Mouse (Mus musculus) forebrain, embryonic 16.5 days (tissue): ENCODE measurements around the gene Atf7ip. TPM values are rescaled to one million over a fixed set of nuclear protein-coding genes. Genes with fewer than 3 reads are reported as not detected.

ENCODE experiments used
- ATAC-seq: fragments of 200-750 bp; cut with Nextera tagmentation; 2 replicates; pipeline ENCODE4 v1.8.0; 2017; ENCODE audit warnings: mild to moderate bottlenecking, moderate library complexity
- H3K27ac ChIP-seq: fragments of 300-500 bp; sonication (generic); 2 replicates; pipeline ENCODE4 v1.5.1; 2014; ENCODE audit warnings: low read length, control low read depth
- H3K27me3 ChIP-seq: fragments of 300-500 bp; sonication (generic); replicated peaks from 2 replicates; pipeline ENCODE4 v1.6.1; 2014; ENCODE audit warnings: low read length; ENCODE audit not compliant: control insufficient read depth, insufficient read depth
- H3K36me3 ChIP-seq: fragments of 300-500 bp; sonication (generic); 2 replicates; pipeline ENCODE4 v1.6.1; 2014; ENCODE audit not compliant: control insufficient read depth, insufficient read depth
- H3K4me1 ChIP-seq: fragments of 300-500 bp; sonication (generic); replicated peaks from 2 replicates; pipeline ENCODE4 v1.6.1; 2014; ENCODE audit warnings: low read length; ENCODE audit not compliant: control insufficient read depth, insufficient read depth
- H3K4me2 ChIP-seq: fragments of 300-500 bp; sonication (generic); 2 replicates; pipeline ENCODE4 v1.6.1; 2014; ENCODE audit warnings: mild to moderate bottlenecking, low read length, control low read depth
- H3K4me3 ChIP-seq: fragments of 300-500 bp; sonication (generic); replicated peaks from 2 replicates; pipeline ENCODE4 v1.5.1; 2014; ENCODE audit warnings: mild to moderate bottlenecking, low read length, control low read depth
- H3K9ac ChIP-seq: fragments of 300-500 bp; sonication (generic); replicated peaks from 2 replicates; pipeline ENCODE4 v1.6.1; 2014; ENCODE audit warnings: low read depth, low read length, control low read depth
- H3K9me3 ChIP-seq: fragments of 300-500 bp; sonication (generic); 2 replicates; pipeline ENCODE4 v1.6.1; 2016; ENCODE audit warnings: low read length; ENCODE audit not compliant: control insufficient read depth
- WGBS: fragments of 180-500 bp; shearing (Covaris S2); extraction: QIAGEN DNeasy Blood & Tissue Kit; methylation state at CpG from one replicate; pipeline ENCODE4 v1.1.7; 2014; 5-methylcytosine and 5-hydroxymethylcytosine counted together
- polyA plus RNA-seq: library from polyadenylated mRNA; unstranded; fragments of >200 nt; fragmentation: Nextera tagmentation; extraction: Ambion mirVana; gene quantifications from 2 replicates; pipeline ENCODE4 v1.2.1, GENCODE M21; 2015

The Atf7ip gene
- polyA plus RNA-seq, 1 experiment from 2014 or later, result 49.2 TPM

DNA sequence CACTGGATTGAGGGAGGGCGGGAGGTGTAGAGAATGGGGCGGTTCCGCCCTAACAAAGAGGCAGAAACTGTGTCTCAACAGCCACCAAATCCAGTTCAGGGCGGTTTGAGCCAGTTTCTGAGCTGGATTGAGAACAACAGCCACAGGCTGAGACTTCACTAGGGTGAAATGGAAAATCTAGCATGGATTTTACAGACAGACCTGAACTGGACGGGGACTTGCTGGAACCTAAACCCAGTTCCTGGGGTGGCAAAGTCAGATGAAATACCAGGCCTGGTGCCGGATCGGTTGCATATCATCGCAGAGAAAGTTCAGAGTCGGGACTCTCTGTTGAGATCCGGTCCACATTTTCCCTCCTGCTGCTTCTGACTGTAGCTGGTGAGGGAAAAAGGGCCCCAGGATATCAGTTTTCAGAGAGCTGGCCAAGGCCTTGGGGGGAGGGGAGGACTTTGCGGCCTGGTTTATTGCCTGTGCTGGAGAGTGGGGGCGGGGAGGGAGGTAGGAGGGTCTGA lies 37.5 kb upstream of the Atf7ip start:
- ATAC-seq, result peak; percentile 85
- Histone ChIP-seq H3K27me3 (no peaks in the 10 kb centered on the region), H3K4me1 (peaks cover 27% of the 10 kb centered on the region), H3K4me3 (no peak overlapping the region), H3K9me3 (no peaks in the 10 kb centered on the region), H3K36me3 (no peaks in the 10 kb centered on the region), H3K9ac (no peak overlapping the region), H3K27ac (peak overlapping the region; percentile 97), H3K4me2 (no peak overlapping the region)
- WGBS, result 4% methylated on average over 12 of the region's 12 CpGs

DNA sequence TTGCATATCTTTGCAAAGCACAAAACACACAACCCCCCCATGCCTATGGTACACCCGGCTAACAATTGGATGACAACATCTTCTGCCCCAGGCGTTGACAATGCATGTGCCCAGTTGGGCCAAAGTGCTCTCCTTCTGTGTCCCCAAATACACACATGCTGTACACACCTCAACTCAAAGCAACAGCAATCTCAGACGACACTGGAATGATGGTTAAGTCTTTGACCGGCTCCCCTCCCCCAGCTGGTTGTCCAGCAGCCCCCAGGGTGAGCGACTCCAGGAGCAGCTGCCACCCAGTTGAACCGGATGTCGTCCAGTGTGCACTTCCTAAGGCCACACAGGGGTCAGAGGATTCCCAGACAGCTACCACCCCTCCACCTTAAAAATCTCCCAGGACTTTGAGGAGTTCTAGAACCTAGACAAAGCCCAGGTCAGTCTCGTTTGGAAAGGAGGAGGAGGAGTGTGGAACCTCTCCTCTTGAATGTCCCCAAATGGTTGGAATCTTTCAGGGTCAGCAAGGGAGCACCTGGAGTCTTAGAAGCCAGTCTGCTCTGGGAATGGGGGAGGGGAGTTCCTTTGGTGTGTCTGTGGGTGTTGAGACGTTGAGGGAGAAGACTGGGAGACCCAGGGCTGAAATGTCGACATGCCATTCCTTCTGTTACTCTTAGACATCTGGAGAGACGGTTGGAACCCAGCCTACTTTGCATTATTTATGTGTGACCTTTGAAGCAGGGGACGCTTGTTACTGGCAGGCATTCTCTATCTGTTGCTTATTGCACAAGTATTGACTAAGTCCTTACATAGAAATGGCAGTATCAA lies 36.8 kb upstream of the Atf7ip start:
- no peak overlapping the region for H3K9ac ChIP-seq
- WGBS, result 25% methylated on average over 12 of the region's 12 CpGs
- H3K4me3 ChIP-seq, result no peak overlapping the region
- peaks cover 27% of the 10 kb centered on the region for H3K4me1 ChIP-seq
- H3K27me3 ChIP-seq, result no peaks in the 10 kb centered on the region
- H3K4me2 ChIP-seq, result no peak overlapping the region
- no peaks in the 10 kb centered on the region for H3K9me3 ChIP-seq
- H3K27ac ChIP-seq, result peak overlapping the region; percentile 97
- H3K36me3 ChIP-seq, result no peaks in the 10 kb centered on the region
- no peak for ATAC-seq

DNA sequence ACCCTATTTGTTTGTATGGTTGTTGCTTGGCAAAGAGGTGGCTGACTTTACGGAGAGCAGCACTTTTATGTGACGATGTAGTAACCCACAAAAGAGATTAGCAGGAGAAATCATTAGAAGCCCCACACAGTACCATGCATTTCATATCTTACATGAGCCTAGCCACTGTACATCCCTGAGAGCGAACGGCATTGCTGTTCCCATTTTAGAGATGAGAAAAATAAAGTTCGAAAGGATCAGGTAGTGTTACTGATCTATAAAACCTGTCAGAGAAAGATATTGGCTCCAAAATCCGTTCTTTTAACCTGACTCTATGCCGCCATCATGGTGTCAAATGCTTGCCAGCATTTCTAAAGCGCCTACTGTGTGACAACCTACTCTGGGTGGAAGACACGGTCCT lies 36.2 kb upstream of the Atf7ip start:
- H3K36me3 ChIP-seq, result no peaks in the 10 kb centered on the region
- H3K9ac ChIP-seq, result no peak overlapping the region
- no peaks in the 10 kb centered on the region for H3K27me3 ChIP-seq
- H3K4me2 ChIP-seq, result no peak overlapping the region
- ATAC-seq, result no peak
- 66% methylated on average over 9 of the region's 9 CpGs for WGBS
- H3K4me1 ChIP-seq, result peaks cover 27% of the 10 kb centered on the region
- peak overlapping the region; percentile 97 for H3K27ac ChIP-seq
- H3K9me3 ChIP-seq, result no peaks in the 10 kb centered on the region
- H3K4me3 ChIP-seq, result no peak overlapping the region

DNA sequence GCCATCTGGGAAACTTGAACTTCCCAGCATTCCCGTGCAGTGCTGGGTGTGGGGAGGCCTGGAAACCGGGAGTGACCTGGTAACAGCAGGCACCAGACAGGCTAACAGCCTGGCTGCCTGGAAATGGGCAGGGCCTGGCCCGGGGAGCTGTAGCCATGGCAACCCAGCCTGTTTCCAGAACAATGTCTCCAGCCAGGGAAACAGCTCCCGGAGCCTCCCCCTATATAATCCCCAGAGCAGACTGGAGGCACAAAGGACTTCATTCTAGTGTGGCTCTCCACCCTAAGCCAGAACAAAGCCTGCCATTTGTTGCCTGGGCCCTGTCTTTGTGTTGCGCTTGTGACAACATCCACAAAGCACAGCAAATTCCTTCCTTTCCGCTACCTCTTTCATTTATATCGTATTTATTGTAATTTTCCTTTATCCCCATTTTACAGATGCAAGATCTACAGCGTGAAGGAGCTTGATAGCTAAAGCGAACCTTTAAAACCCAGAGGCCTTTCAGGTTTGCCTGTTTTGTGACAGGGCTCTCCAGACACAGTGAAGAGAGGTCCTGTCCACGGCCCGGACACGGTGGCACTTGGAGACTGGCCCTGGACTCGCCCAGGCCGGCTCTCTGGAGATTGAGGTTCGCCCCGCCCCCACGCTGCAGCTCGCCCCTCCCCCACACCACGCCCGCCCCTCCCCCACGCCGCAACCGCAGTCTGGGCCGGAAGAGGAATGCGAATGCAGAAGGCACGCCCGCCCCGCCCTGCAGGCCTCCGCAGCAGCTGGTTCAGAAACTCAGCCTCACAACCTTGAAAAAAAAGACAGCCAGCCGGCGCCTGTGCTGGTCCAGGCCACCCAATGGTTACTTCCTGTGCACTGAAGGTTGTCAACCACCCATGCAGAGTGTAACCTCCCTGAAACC lies 35.4 kb upstream of the Atf7ip start:
- Histone ChIP-seq H3K27me3 (no peaks in the 10 kb centered on the region), H3K4me1 (peaks cover 33% of the 10 kb centered on the region), H3K4me2 (peak overlapping the region; percentile 21; the same call in 1 of the 2 replicates), H3K9ac (peak overlapping the region; percentile 33; the same call in 1 of the 2 replicates), H3K36me3 (no peaks in the 10 kb centered on the region), H3K27ac (peak overlapping the region; percentile 97), H3K4me3 (no peak overlapping the region), H3K9me3 (no peaks in the 10 kb centered on the region)
- peak; percentile 78 for ATAC-seq
- WGBS, result 2% methylated on average over 30 of the region's 31 CpGs

DNA sequence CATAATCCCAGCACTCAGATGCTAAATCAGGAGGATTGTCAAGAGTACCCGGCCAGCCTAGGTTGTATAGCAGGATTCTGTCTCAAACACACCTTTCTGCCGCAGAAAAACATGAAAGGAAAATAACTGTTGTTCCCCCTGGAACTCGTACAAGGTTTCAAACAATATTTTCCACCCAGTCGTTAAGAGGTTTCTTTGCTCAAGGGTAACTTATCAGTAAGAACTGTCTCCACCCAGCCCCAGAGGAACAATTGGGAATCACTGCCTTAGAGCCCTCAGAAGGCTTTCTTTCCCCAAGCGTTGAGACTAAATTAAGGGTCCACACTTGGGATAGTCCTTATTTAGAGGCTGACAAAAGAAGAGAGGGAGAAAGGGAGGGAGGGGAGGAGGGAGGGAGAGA lies 34.4 kb upstream of the Atf7ip start:
- peaks cover 33% of the 10 kb centered on the region for H3K4me1 ChIP-seq
- no peaks in the 10 kb centered on the region for H3K27me3 ChIP-seq
- H3K4me2 ChIP-seq, result no peak overlapping the region
- H3K9me3 ChIP-seq, result no peaks in the 10 kb centered on the region
- peak overlapping the region; percentile 97 for H3K27ac ChIP-seq
- 20% methylated on average over 5 of the region's 5 CpGs for WGBS
- no peak overlapping the region for H3K9ac ChIP-seq
- no peaks in the 10 kb centered on the region for H3K36me3 ChIP-seq
- ATAC-seq, result no peak
- no peak overlapping the region for H3K4me3 ChIP-seq

DNA sequence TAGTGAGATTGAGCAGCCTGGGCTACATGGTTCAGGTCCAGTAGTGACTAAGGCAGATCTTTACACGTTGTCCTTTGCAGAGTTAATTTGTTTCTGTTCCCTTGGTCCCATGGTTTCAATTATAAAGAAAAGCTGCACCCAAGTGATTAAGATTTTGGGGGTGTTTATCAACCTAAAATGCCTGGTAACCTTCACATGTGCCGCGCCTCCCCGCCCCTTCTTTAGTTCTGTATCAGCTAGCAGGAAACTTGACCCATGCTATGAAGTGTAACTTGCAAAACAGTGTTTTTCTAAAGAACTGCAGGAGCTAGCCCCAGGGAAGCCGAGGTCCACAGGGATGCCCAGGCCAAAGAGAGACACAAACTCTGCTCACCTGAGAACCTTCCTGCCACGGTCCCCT lies 33.2 kb upstream of the Atf7ip start:
- Histone ChIP-seq H3K27me3 (no peaks in the 10 kb centered on the region), H3K36me3 (no peaks in the 10 kb centered on the region), H3K4me2 (no peak overlapping the region), H3K4me3 (no peak overlapping the region), H3K4me1 (peaks cover 27% of the 10 kb centered on the region), H3K9me3 (no peaks in the 10 kb centered on the region), H3K27ac (no peak overlapping the region), H3K9ac (no peak overlapping the region)
- 79% methylated on average over 6 of the region's 6 CpGs for WGBS
- no peak for ATAC-seq

DNA sequence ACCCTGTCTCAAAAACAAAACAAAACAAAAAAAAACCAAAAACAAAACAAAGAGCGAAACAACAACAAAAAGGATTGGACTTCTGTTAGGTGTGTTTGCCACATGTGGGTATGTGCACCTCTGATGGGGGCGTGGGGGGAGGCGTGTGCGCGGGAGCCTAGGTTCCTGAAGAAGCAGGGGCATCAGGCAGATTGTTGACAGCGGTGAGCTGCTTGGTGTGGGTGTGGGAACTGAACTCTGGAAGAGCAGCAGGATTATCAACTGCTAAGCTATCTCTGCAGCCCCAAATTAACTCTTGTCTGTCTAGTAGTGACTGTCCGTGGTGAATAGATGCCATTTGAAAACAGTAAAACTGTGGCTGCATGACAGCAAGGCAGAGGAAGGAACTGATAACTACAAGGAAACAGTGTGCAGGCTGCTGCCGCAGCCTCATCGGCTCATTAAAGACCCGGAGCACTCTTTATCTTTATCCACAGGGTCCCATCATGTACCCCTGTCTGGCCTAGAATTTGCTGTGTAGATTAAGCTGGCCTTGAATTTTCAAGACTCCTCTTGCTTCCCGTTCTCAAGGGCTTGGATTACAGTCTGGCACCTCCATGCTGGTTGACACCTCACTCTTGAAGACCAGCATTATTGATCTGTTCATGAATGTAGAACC lies 32.4 kb upstream of the Atf7ip start:
- H3K4me1 ChIP-seq, result peaks cover 25% of the 10 kb centered on the region
- H3K9ac ChIP-seq, result no peak overlapping the region
- H3K36me3 ChIP-seq, result no peaks in the 10 kb centered on the region
- H3K4me2 ChIP-seq, result no peak overlapping the region
- no peak overlapping the region for H3K27ac ChIP-seq
- H3K27me3 ChIP-seq, result no peaks in the 10 kb centered on the region
- ATAC-seq, result no peak
- H3K9me3 ChIP-seq, result no peaks in the 10 kb centered on the region
- 81% methylated on average over 11 of the region's 11 CpGs for WGBS
- no peak overlapping the region for H3K4me3 ChIP-seq

DNA sequence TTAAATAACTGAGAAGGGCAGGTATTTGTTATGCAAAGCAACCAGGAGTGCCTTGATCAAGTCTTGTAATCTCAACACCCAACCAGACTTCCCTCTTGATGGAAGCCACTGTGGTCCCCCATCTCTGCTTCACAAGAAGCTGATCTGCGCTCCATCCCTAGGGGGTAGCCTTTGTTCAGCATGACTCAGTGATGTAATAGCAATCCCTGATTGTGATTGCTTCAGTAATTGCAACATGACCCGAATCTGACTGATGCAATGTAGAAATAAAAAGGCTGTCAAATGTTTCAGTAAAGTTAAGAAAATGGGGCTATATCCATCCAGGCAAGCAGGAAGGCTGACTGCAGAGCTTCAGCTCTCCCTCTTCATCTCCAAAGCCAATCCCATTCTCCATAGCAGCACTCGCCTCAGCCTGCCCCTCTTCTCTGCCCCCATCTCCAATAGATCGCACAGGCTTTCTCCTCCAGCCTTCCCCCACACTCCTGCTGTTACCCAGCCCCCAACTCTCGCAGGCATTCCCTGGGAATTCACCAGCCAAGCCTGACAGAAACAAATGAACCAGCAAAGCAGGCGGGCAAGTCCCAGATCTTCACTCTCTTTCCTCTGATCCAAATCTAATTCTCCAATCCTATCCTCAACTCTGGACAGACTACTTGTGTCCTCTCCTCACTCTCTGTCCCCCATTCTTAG lies 30.7 kb upstream of the Atf7ip start:
- 18% methylated on average over 6 of the region's 6 CpGs for WGBS

More for the DNA sequence above, 30.7 kb upstream of the Atf7ip start:
- Histone ChIP-seq H3K4me3 (no peak overlapping the region), H3K4me1 (peaks cover 14% of the 10 kb centered on the region), H3K9ac (no peak overlapping the region), H3K9me3 (no peaks in the 10 kb centered on the region), H3K27me3 (no peaks in the 10 kb centered on the region), H3K4me2 (no peak overlapping the region), H3K36me3 (no peaks in the 10 kb centered on the region), H3K27ac (no peak overlapping the region)
- no peak for ATAC-seq
